Comparison of ENCODE assay signal across 8 mouse cellular contexts in genomic region chr1:98095991-98096330, GRCm38 (mm10). TPM values are rescaled to one million over a fixed set of nuclear protein-coding genes. Genes with fewer than 3 reads are reported as not detected.
A peak's percentile ranks its signal among the peaks of the same experiment; 100 is the strongest.
DNase-seq lines count a peak whose midpoint lies in the region; ATAC-seq and TF ChIP-seq lines count a peak whose summit lies in the region.

No protein-coding gene starts in this region.

- H3K4me1 ChIP-seq in liver, embryonic 16.5 days (ENCODE audit: control insufficient read depth, low read depth, low read length) = no peaks in the 10 kb centered on the region; the same call in 1 of the 2 replicates

- H3K4me3 ChIP-seq in gastrocnemius, adult 2 months = peak overlapping the region; percentile 98
- H3K4me3 ChIP-seq in liver, embryonic 16.5 days (ENCODE audit: low read depth, low read length) = peak overlapping the region; percentile 65

- peak overlapping the region; percentile 61 for H3K9ac ChIP-seq in liver, embryonic 16.5 days (ENCODE audit: low read depth, low read length)

- DNase-seq in gastrocnemius, adult 2 months = no peak
- DNase-seq in gastrocnemius, postnatal 14 days = no peak
- peak; percentile 14 for DNase-seq in thymus, postnatal 0 days (ENCODE audit: low spot score)
- DNase-seq in thymus, adult 18-20 months = no peak
- no peak for DNase-seq in adrenal gland, adult 2 months
- DNase-seq in thymus, postnatal 4 days = no peak
- no peak for DNase-seq in adrenal gland, adult 18-20 months (ENCODE audit: low spot score in 2 of 2)

- peak overlapping the region; percentile 93 for H3K27ac ChIP-seq in gastrocnemius, adult 2 months
- H3K27ac ChIP-seq in liver, embryonic 16.5 days (ENCODE audit: low read length) = no peak overlapping the region

- H3K27me3 ChIP-seq in liver, embryonic 16.5 days (ENCODE audit: control insufficient read depth, insufficient read depth, low read depth, low read length) = peaks cover 9% of the 10 kb centered on the region; the same call in 1 of the 2 replicates

- H3K9me3 ChIP-seq in liver, embryonic 16.5 days (replicated peaks; ENCODE audit: control insufficient read depth, low read length) = no peaks in the 10 kb centered on the region

- intact Hi-C loops in gastrocnemius, adult 2 months (cut with DNase I) = loop anchor here (10.0 kb wide), 1 partner anchor 441 kb away; no protein-coding TSS in a partner anchor
- intact Hi-C loops in gastrocnemius, postnatal 14 days (cut with DNase I; ENCODE audit: low total_unique reads) = no loop called here

- no peaks in the 10 kb centered on the region for H3K36me3 ChIP-seq in liver, embryonic 16.5 days (ENCODE audit: control insufficient read depth, insufficient read depth)

- H3K4me2 ChIP-seq in liver, embryonic 16.5 days (ENCODE audit: low read depth, low read length) = peak overlapping the region; percentile 82

- 25% methylated on average over 9 of the region's 9 CpGs for WGBS in liver, embryonic 16.5 days (ENCODE audit: insufficient replicate concordance)

- ATAC-seq in liver, embryonic 16.5 days (ENCODE audit: low read depth) = no peak

- no peak for TF ChIP-seq CTCF in gastrocnemius, adult 2 months (IDR thresholded peaks at IDR 0.05)

RNA-seq across cellular contexts. Expression of gene Pam, which starts 0.5 kb away (rescaled TPM):
- total RNA-seq in gastrocnemius, adult 2 months (2021) = 10 to 100 TPM; 27.6 to 39.9 TPM
- 10 to 100 TPM; 61.1 to 72.7 TPM for total RNA-seq in gastrocnemius, postnatal 14 days (2021)
- 17.3 and 18.0 TPM in 2 replicates for polyA plus RNA-seq in thymus, postnatal 0 days (2015; fragmentation: Nextera tagmentation; extraction: Ambion mirVana)
- 8.3 and 8.9 TPM in 2 replicates for polyA plus RNA-seq in liver, embryonic 16.5 days (2015; fragmentation: Nextera tagmentation; extraction: Ambion mirVana)
- total RNA-seq in adrenal gland, adult 2 months (2021) = 100 to 1,000 TPM; 262 to 484 TPM
- 535 and 733 TPM in 2 replicates for polyA plus RNA-seq in adrenal gland, adult 2 months (2012; rRNA removed)
- 100 to 1,000 TPM; 308 to 351 TPM for total RNA-seq in adrenal gland, adult 18-20 months (2021)
